Mouse (Mus musculus): ENCODE data around the gene Ammecr1. TPM values are rescaled to one million over a fixed set of nuclear protein-coding genes. Genes with fewer than 3 reads are reported as not detected.

Gene Ammecr1
- total and polyA plus RNA-seq, 2 experiments = 0.39 to 0.83 TPM

- no peaks in the 10 kb centered on the region for H3K36me3 ChIP-seq (ENCODE audit: control insufficient read depth, insufficient read depth, low read length)
- H3K27me3 ChIP-seq (ENCODE audit: control insufficient read depth, insufficient read depth, low read length) = no peaks in the 10 kb centered on the region
- no peak overlapping the region for H3K27ac ChIP-seq (replicated peaks; ENCODE audit: insufficient read depth, low read depth, low read length)
- H3K9ac ChIP-seq (ENCODE audit: low read depth, low read length) = no peak overlapping the region
- no peak overlapping the region for H3K4me3 ChIP-seq (ENCODE audit: insufficient read depth, low read depth, low read length)
- no peaks in the 10 kb centered on the region; the same call in 1 of the 2 replicates for H3K4me1 ChIP-seq (ENCODE audit: control insufficient read depth, insufficient read depth, low read length)
- 68% methylated on average over 10 of the region's 10 CpGs for WGBS
- TF ChIP-seq POLR2A (IDR thresholded peaks at IDR 0.05; ENCODE audit: extremely low read depth, insufficient read depth, low read length) (no peak), CTCF (IDR thresholded peaks at IDR 0.05; ENCODE audit: low read depth, low read length) (no peak; the same call in 1 of the 2 replicates)
- H3K79me2 ChIP-seq (ENCODE audit: control insufficient read depth, insufficient read depth, low read length) = no peaks in the 10 kb centered on the region
- DNase-seq (ENCODE audit: extremely low read depth, low read depth, low spot score) = no peak
Measured at GRCm38 (mm10) chrX:142806620-142807061, 159.9 kb downstream of the Ammecr1 start.

- no peaks in the 10 kb centered on the region; the same call in 1 of the 2 replicates for H3K4me1 ChIP-seq (ENCODE audit: control insufficient read depth, insufficient read depth, low read length)
- no peak overlapping the region for H3K9ac ChIP-seq (ENCODE audit: low read depth, low read length)
- H3K27me3 ChIP-seq (ENCODE audit: control insufficient read depth, insufficient read depth, low read length) = no peaks in the 10 kb centered on the region
- H3K79me2 ChIP-seq (ENCODE audit: control insufficient read depth, insufficient read depth, low read length) = no peaks in the 10 kb centered on the region
- WGBS = 75% methylated on average over 6 of the region's 6 CpGs
- no peak overlapping the region for H3K27ac ChIP-seq (replicated peaks; ENCODE audit: insufficient read depth, low read depth, low read length)
- no peak for DNase-seq (ENCODE audit: extremely low read depth, low read depth, low spot score)
- H3K36me3 ChIP-seq (ENCODE audit: control insufficient read depth, insufficient read depth, low read length) = no peaks in the 10 kb centered on the region
- TF ChIP-seq CTCF (IDR thresholded peaks at IDR 0.05; ENCODE audit: low read depth, low read length) (no peak), POLR2A (IDR thresholded peaks at IDR 0.05; ENCODE audit: extremely low read depth, insufficient read depth, low read length) (no peak)
- no peak overlapping the region for H3K4me3 ChIP-seq (ENCODE audit: insufficient read depth, low read depth, low read length)
Measured at GRCm38 (mm10) chrX:142806126-142806525, 160.4 kb downstream of the Ammecr1 start.

- WGBS = 74% methylated on average over 3 of the region's 3 CpGs
- peak; percentile 4 for DNase-seq (ENCODE audit: extremely low read depth, low read depth, low spot score)
- Histone ChIP-seq H3K9ac (ENCODE audit: low read depth, low read length) (no peak overlapping the region), H3K27me3 (ENCODE audit: control insufficient read depth, insufficient read depth, low read length) (no peaks in the 10 kb centered on the region), H3K27ac (replicated peaks; ENCODE audit: insufficient read depth, low read depth, low read length) (no peak overlapping the region), H3K4me1 (ENCODE audit: control insufficient read depth, insufficient read depth, low read length) (no peaks in the 10 kb centered on the region; the same call in 1 of the 2 replicates), H3K36me3 (ENCODE audit: control insufficient read depth, insufficient read depth, low read length) (no peaks in the 10 kb centered on the region), H3K4me3 (ENCODE audit: insufficient read depth, low read depth, low read length) (no peak overlapping the region), H3K79me2 (ENCODE audit: control insufficient read depth, insufficient read depth, low read length) (no peaks in the 10 kb centered on the region)
- TF ChIP-seq POLR2A (IDR thresholded peaks at IDR 0.05; ENCODE audit: extremely low read depth, insufficient read depth, low read length) (no peak), CTCF (IDR thresholded peaks at IDR 0.05; ENCODE audit: low read depth, low read length) (no peak)
Measured at GRCm38 (mm10) chrX:142804596-142804995, 161.9 kb downstream of the Ammecr1 start.

Other genes starting within 250 kb of the Ammecr1 start
- gene Rtl9, start 132.9 kb upstream of the Ammecr1 start, total RNA-seq (2014; rRNA removed) = not detected in 2 replicates
- gene Rtl9, start 132.9 kb upstream of the Ammecr1 start, polyA plus RNA-seq (2012; rRNA removed) = not detected in 2 replicates

Data from liver, adult 2 months (tissue).